Mouse (Mus musculus): ENCODE measurements around the gene Myog. TPM values are rescaled to one million over a fixed set of nuclear protein-coding genes. Genes with fewer than 3 reads are reported as not detected.

Myog gene
- polyA plus RNA-seq, 1 experiment, result 22.0 TPM

DNA sequence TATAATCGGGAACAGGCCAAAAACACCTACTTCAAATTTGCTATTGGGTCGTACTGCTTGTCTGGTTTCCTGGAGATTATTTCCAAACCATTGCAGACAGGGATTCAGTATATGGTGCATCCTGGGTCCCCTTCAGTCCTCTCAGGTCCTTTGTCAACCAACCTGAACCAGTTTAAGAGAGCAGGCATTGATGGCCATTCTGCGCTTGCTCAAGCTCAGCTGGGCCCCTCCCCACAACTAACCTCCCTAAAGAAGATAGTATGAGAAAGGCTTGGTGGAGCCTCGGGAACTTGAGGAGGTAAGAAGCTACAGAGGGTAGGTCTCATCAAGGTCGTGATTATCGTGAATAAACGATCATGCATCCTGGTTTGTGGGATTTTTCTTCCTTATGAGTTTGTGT lies 3.5 kb downstream of the Myog start:
- H3K79me2 ChIP-seq (ENCODE audit: control insufficient read depth, insufficient read depth), result no peaks in the 10 kb centered on the region
- no peak for TF ChIP-seq CTCF (IDR thresholded peaks at IDR 0.05; ENCODE audit: control insufficient read depth, insufficient read depth, insufficient read length)
- H3ac ChIP-seq (ENCODE audit: control insufficient read depth, insufficient read length, low read depth), result no peak overlapping the region
- no peaks in the 10 kb centered on the region for H3K79me3 ChIP-seq (ENCODE audit: low read depth)
- H3K4me3 ChIP-seq (ENCODE audit: insufficient read depth, poor library complexity, severe bottlenecking), result no peak overlapping the region
- no peaks in the 10 kb centered on the region for H3K27me3 ChIP-seq (ENCODE audit: control insufficient read depth, insufficient read depth, insufficient read length)
- no peaks in the 10 kb centered on the region for H3K36me3 ChIP-seq (ENCODE audit: control insufficient read depth, insufficient read depth)

DNA sequence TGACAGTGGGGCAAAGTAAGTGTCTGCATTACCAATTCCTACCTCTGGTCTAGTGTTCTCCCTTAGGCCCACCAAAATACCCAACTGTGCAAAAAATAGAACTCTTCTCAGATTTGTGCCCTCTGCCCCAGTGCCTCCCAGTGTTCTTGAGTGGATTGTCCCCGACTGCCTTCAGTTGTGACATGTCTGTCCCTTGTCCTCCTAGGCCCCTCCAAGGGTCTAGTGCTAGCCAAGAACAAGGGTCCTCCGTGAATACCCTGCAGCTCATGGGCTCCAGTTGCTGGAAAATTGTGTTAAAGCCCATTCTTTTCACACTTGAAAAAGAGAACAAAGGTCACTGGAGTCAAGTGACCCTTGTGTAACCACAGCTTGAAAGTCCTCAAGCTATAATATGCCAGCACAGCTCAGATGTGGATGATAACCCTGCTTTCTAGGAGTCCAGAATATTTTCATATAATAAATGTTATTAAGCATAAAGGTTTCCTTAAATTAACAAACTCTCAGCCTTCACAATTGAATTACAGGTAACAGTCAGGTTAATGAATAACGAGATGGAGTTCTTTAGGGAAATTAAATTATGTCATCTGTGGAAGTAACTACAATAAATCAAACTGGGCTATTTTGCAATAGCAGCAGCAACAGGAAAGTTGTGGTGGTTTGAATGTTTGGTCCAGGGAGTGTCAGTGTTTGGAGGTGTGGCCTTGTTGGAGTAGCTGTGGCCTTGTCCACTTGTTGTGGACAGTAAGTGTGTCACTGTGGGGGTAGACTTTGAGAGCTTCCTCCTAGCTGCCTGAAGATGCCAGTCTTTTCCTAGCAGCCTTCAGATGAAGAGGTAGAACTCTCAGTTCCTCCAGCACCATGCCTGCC lies 4.2 kb downstream of the Myog start:
- no peaks in the 10 kb centered on the region for H3K79me3 ChIP-seq (ENCODE audit: low read depth)
- no peaks in the 10 kb centered on the region for H3K36me3 ChIP-seq (ENCODE audit: control insufficient read depth, insufficient read depth)
- H3K4me3 ChIP-seq (ENCODE audit: insufficient read depth, poor library complexity, severe bottlenecking), result no peak overlapping the region
- no peak for TF ChIP-seq FOSL1 (IDR thresholded peaks at IDR 0.05; ENCODE audit: insufficient read depth, low read length, poor library complexity, severe bottlenecking)
- TF ChIP-seq CTCF (IDR thresholded peaks at IDR 0.05; ENCODE audit: control insufficient read depth, insufficient read depth, insufficient read length), result no peak
- TF ChIP-seq MAX (IDR thresholded peaks at IDR 0.05), result no peak
- TF ChIP-seq MYOG (IDR thresholded peaks at IDR 0.05; ENCODE audit: control insufficient read depth, extremely low read depth, insufficient read length), result no peak
- no peak for TF ChIP-seq USF1 (IDR thresholded peaks at IDR 0.05; ENCODE audit: low read depth)
- TF ChIP-seq MYOD1 (IDR thresholded peaks at IDR 0.05; ENCODE audit: control insufficient read depth, insufficient read length, low read depth), result no peak
- TF ChIP-seq CEBPB (IDR thresholded peaks at IDR 0.05; ENCODE audit: low read depth), result no peak
- H3K27me3 ChIP-seq (ENCODE audit: control insufficient read depth, insufficient read depth, insufficient read length), result peaks cover 2% of the 10 kb centered on the region
- H3ac ChIP-seq (ENCODE audit: control insufficient read depth, insufficient read length, low read depth), result no peak overlapping the region
- H3K79me2 ChIP-seq (ENCODE audit: control insufficient read depth, insufficient read depth), result no peaks in the 10 kb centered on the region

DNA sequence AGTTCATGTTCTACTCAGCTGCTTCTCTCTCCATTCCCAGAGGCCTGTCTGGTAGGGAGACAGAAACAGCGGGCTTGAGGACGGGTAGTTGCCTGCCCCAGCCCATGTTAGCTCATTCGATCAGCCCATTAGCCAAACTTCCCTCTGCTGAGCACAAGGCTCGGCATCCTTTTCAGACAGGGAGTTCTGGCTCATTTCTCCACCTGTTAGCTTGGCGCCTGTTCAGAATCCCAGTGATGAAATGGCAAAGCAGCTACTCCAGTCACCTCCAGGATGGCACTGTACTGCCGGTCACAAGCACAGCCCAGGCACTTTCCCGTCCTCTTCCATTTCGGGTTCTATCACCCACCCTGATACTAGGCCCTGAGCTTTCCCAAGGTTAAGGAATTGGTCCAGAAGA lies 7.5 kb downstream of the Myog start:
- no peaks in the 10 kb centered on the region for H3K79me2 ChIP-seq (ENCODE audit: control insufficient read depth, insufficient read depth)
- H3K27me3 ChIP-seq (ENCODE audit: control insufficient read depth, insufficient read depth, insufficient read length), result peaks cover 3% of the 10 kb centered on the region
- no peaks in the 10 kb centered on the region for H3K79me3 ChIP-seq (ENCODE audit: low read depth)
- H3K36me3 ChIP-seq (ENCODE audit: control insufficient read depth, insufficient read depth), result no peaks in the 10 kb centered on the region
- no peak for TF ChIP-seq MYOD1 (IDR thresholded peaks at IDR 0.05; ENCODE audit: control insufficient read depth, insufficient read length, low read depth)
- TF ChIP-seq USF1 (IDR thresholded peaks at IDR 0.05; ENCODE audit: low read depth), result no peak
- no peak for TF ChIP-seq MAX (IDR thresholded peaks at IDR 0.05)
- no peak for TF ChIP-seq CEBPB (IDR thresholded peaks at IDR 0.05; ENCODE audit: low read depth)
- no peak for TF ChIP-seq CTCF (IDR thresholded peaks at IDR 0.05; ENCODE audit: control insufficient read depth, insufficient read depth, insufficient read length)
- TF ChIP-seq MYOG (IDR thresholded peaks at IDR 0.05; ENCODE audit: control insufficient read depth, extremely low read depth, insufficient read length), result no peak
- no peak for TF ChIP-seq FOSL1 (IDR thresholded peaks at IDR 0.05; ENCODE audit: insufficient read depth, low read length, poor library complexity, severe bottlenecking)
- H3ac ChIP-seq (ENCODE audit: control insufficient read depth, insufficient read length, low read depth), result no peak overlapping the region
- H3K4me3 ChIP-seq (ENCODE audit: insufficient read depth, poor library complexity, severe bottlenecking), result no peak overlapping the region

DNA sequence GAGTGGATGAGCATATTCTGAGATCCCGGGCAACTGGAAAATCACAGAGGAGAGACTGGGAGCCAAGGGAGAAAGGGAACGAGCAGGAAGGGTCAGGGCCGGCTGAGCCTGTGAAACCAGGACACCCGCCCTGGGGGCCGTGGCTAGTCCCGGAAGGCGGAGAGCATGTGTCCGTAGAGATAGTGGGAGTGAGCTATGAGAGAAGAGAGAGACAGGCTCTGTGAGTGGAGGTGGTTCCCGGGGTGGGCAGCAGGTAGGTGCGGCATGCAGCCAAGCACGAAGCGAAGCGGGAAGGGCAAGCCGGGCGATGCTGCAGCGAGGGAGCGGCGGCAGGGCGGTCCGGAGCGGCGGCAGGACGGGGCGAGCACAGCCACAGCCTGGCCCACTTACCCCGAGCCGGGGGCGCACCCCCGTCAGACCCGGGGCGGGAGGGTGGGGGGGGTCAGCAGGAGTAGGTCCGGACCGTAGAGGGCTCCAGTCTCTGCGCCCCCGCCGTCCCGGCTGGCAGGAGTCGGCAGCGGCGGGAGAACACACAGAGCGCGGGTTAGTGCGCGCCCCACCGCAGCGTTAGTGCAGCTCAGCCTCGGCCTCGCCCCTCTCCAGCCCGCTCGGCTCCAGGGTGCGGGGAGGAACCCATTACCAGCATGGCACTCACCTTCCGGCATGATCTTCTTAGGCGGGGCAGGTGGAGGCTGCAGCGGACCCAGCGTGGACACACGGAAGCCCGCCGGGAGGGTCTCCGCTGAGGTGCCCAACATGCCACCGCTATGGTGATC lies 9.0 kb downstream of the Myog start:
- no peaks in the 10 kb centered on the region for H3K36me3 ChIP-seq (ENCODE audit: control insufficient read depth, insufficient read depth)
- H3K79me2 ChIP-seq (ENCODE audit: control insufficient read depth, insufficient read depth), result no peaks in the 10 kb centered on the region
- no peaks in the 10 kb centered on the region for H3K79me3 ChIP-seq (ENCODE audit: low read depth)
- no peak overlapping the region for H3ac ChIP-seq (ENCODE audit: control insufficient read depth, insufficient read length, low read depth)
- no peak overlapping the region for H3K4me3 ChIP-seq (ENCODE audit: insufficient read depth, poor library complexity, severe bottlenecking)
- TF ChIP-seq MYOD1 (IDR thresholded peaks at IDR 0.05; ENCODE audit: control insufficient read depth, insufficient read length, low read depth) (no peak), MYOG (IDR thresholded peaks at IDR 0.05; ENCODE audit: control insufficient read depth, extremely low read depth, insufficient read length) (no peak), MAX (IDR thresholded peaks at IDR 0.05) (no peak), USF1 (IDR thresholded peaks at IDR 0.05; ENCODE audit: low read depth) (no peak), CTCF (IDR thresholded peaks at IDR 0.05; ENCODE audit: control insufficient read depth, insufficient read depth, insufficient read length) (no peak)
- peaks cover 3% of the 10 kb centered on the region for H3K27me3 ChIP-seq (ENCODE audit: control insufficient read depth, insufficient read depth, insufficient read length)

DNA sequence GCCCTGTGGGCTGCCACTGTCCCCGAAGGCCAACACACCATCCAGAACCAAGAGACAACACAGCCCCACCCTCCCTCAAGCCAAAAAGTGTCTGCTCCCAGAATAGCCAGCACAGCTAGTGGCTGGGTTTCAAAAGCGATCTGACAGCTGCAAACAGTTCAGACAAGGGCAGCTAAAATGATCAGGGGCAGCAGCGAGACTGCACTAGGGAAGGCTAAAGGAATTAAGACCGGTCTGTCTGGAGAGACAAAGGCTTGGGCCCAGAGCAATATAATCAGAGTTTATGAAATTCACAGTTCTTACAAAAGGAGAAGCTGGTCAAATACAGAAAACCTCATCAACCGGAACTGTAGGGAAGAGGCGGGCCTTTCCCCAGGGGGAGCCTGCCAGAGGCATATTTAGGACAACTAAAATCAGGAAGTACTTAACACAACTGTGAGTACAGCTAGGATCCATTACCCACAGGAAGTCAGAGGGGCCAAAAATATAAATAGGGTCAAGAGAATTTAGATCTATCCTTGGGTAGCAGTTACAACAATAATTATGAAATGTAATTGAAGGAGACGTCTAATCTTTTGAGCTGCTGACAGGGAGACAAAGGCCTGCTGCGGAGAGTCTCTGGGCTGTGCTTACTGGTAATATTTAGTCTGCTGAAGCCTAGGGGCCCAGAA lies 12.9 kb downstream of the Myog start:
- TF ChIP-seq MYOD1 (IDR thresholded peaks at IDR 0.05; ENCODE audit: control insufficient read depth, insufficient read length, low read depth) (no peak), CEBPB (IDR thresholded peaks at IDR 0.05; ENCODE audit: low read depth) (no peak), FOSL1 (IDR thresholded peaks at IDR 0.05; ENCODE audit: insufficient read depth, low read length, poor library complexity, severe bottlenecking) (no peak), CTCF (IDR thresholded peaks at IDR 0.05; ENCODE audit: control insufficient read depth, insufficient read depth, insufficient read length) (no peak), MYOG (IDR thresholded peaks at IDR 0.05; ENCODE audit: control insufficient read depth, extremely low read depth, insufficient read length) (no peak), MAX (IDR thresholded peaks at IDR 0.05) (no peak), USF1 (IDR thresholded peaks at IDR 0.05; ENCODE audit: low read depth) (no peak)
- Histone ChIP-seq H3K27me3 (ENCODE audit: control insufficient read depth, insufficient read depth, insufficient read length) (peaks cover 3% of the 10 kb centered on the region), H3K36me3 (ENCODE audit: control insufficient read depth, insufficient read depth) (no peaks in the 10 kb centered on the region), H3K79me3 (ENCODE audit: low read depth) (no peaks in the 10 kb centered on the region), H3ac (ENCODE audit: control insufficient read depth, insufficient read length, low read depth) (no peak overlapping the region), H3K79me2 (ENCODE audit: control insufficient read depth, insufficient read depth) (no peaks in the 10 kb centered on the region), H3K4me3 (ENCODE audit: insufficient read depth, poor library complexity, severe bottlenecking) (no peak overlapping the region)
